Mouse (Mus musculus) forebrain, embryonic 12.5 days (tissue): ENCODE data around the gene Hoxb5. TPM values are rescaled to one million over a fixed set of nuclear protein-coding genes. Genes with fewer than 3 reads are reported as not detected.

Source experiments
- ATAC-seq: fragments of 200-750 bp; cut with Nextera tagmentation; 2 replicates; pipeline ENCODE4 v1.8.0; 2017; ENCODE audit warnings: moderate TSS enrichment; ENCODE audit not compliant: low FRiP score
- H3K27ac ChIP-seq: fragments of 300-500 bp; sonication (generic); 2 replicates; pipeline ENCODE4 v1.5.1; 2016; ENCODE audit warnings: mild to moderate bottlenecking
- H3K27me3 ChIP-seq: fragments of 300-500 bp; sonication (generic); 2 replicates; pipeline ENCODE4 v1.6.1; 2016; ENCODE audit warnings: mild to moderate bottlenecking
- H3K36me3 ChIP-seq: fragments of 300-500 bp; sonication (generic); replicated peaks from 2 replicates; pipeline ENCODE4 v1.6.1; 2016; ENCODE audit warnings: mild to moderate bottlenecking
- H3K4me1 ChIP-seq: fragments of 300-500 bp; sonication (generic); 2 replicates; pipeline ENCODE4 v1.6.1; 2016
- H3K4me2 ChIP-seq: fragments of 300-500 bp; sonication (generic); 2 replicates; pipeline ENCODE4 v1.6.1; 2016; ENCODE audit warnings: mild to moderate bottlenecking, moderate library complexity
- H3K4me3 ChIP-seq: fragments of 300-500 bp; sonication (generic); replicated peaks from 2 replicates; pipeline ENCODE4 v1.5.1; 2016; ENCODE audit warnings: mild to moderate bottlenecking
- H3K9ac ChIP-seq: fragments of 300-500 bp; sonication (generic); 2 replicates; pipeline ENCODE4 v1.6.1; 2016; ENCODE audit warnings: mild to moderate bottlenecking
- H3K9me3 ChIP-seq: fragments of 300-500 bp; sonication (generic); 2 replicates; pipeline ENCODE4 v1.6.1; 2016
- WGBS: fragments of 180-500 bp; shearing (Covaris S2); methylation state at CpG from one replicate; pipeline ENCODE4 v1.1.7; 2016; 5-methylcytosine and 5-hydroxymethylcytosine counted together
- polyA plus RNA-seq: library from polyadenylated mRNA; unstranded; fragments of >200 nt; fragmentation: Nextera tagmentation; extraction: Ambion mirVana; gene quantifications from 2 replicates; pipeline ENCODE4 v1.2.1, GENCODE M21; 2016

Gene Hoxb5
- polyA plus RNA-seq, 1 experiment from 2014 or later, result not detected

GRCm38 (mm10) chr11:96333241-96334001 lies 30.3 kb downstream of the Hoxb5 start:
- H3K9ac ChIP-seq, result no peak overlapping the region
- no peaks in the 10 kb centered on the region for H3K9me3 ChIP-seq
- WGBS, result 2% methylated on average over 17 of the region's 17 CpGs
- H3K27me3 ChIP-seq, result peaks cover 100% of the 10 kb centered on the region
- no peaks in the 10 kb centered on the region for H3K36me3 ChIP-seq
- no peaks in the 10 kb centered on the region for H3K4me1 ChIP-seq
- H3K27ac ChIP-seq, result no peak overlapping the region
- no peak for ATAC-seq
- H3K4me3 ChIP-seq, result no peak overlapping the region
- no peak overlapping the region for H3K4me2 ChIP-seq

GRCm38 (mm10) chr11:96334002-96334364 lies 30.8 kb downstream of the Hoxb5 start:
- no peaks in the 10 kb centered on the region for H3K36me3 ChIP-seq
- H3K9me3 ChIP-seq, result no peaks in the 10 kb centered on the region
- peaks cover 100% of the 10 kb centered on the region for H3K27me3 ChIP-seq
- H3K4me2 ChIP-seq, result no peak overlapping the region
- WGBS, result 12% methylated on average over 2 of the region's 2 CpGs
- ATAC-seq, result no peak
- no peak overlapping the region for H3K9ac ChIP-seq
- no peak overlapping the region for H3K27ac ChIP-seq
- no peak overlapping the region for H3K4me3 ChIP-seq
- no peaks in the 10 kb centered on the region for H3K4me1 ChIP-seq

GRCm38 (mm10) chr11:96334998-96335397 lies 31.9 kb downstream of the Hoxb5 start:
- H3K9me3 ChIP-seq, result no peaks in the 10 kb centered on the region
- no peak overlapping the region for H3K4me3 ChIP-seq
- ATAC-seq, result no peak
- no peak overlapping the region for H3K4me2 ChIP-seq
- no peaks in the 10 kb centered on the region for H3K36me3 ChIP-seq
- WGBS, result 22% methylated on average over 3 of the region's 3 CpGs
- H3K27me3 ChIP-seq, result peaks cover 100% of the 10 kb centered on the region
- H3K9ac ChIP-seq, result no peak overlapping the region
- no peaks in the 10 kb centered on the region for H3K4me1 ChIP-seq
- H3K27ac ChIP-seq, result no peak overlapping the region

- WGBS, result 0% methylated on average over 2 of the region's 2 CpGs
- H3K36me3 ChIP-seq, result no peaks in the 10 kb centered on the region
- no peak overlapping the region for H3K27ac ChIP-seq
- H3K9ac ChIP-seq, result no peak overlapping the region
- ATAC-seq, result no peak
- peaks cover 100% of the 10 kb centered on the region for H3K27me3 ChIP-seq
- no peaks in the 10 kb centered on the region for H3K9me3 ChIP-seq
- H3K4me2 ChIP-seq, result no peak overlapping the region
- no peaks in the 10 kb centered on the region for H3K4me1 ChIP-seq
- no peak overlapping the region for H3K4me3 ChIP-seq
Measured at GRCm38 (mm10) chr11:96336597-96336996, 33.5 kb downstream of the Hoxb5 start.

GRCm38 (mm10) chr11:96337026-96337425 lies 33.9 kb downstream of the Hoxb5 start:
- Histone ChIP-seq H3K36me3 (no peaks in the 10 kb centered on the region), H3K4me3 (no peak overlapping the region), H3K4me1 (no peaks in the 10 kb centered on the region), H3K9me3 (no peaks in the 10 kb centered on the region), H3K9ac (no peak overlapping the region), H3K27ac (no peak overlapping the region), H3K27me3 (peaks cover 100% of the 10 kb centered on the region), H3K4me2 (no peak overlapping the region)
- WGBS, result 0% methylated on average over 6 of the region's 6 CpGs
- no peak for ATAC-seq

- WGBS, result 9% methylated on average over 7 of the region's 7 CpGs
- Histone ChIP-seq H3K4me1 (no peaks in the 10 kb centered on the region), H3K27me3 (peaks cover 100% of the 10 kb centered on the region), H3K9me3 (no peaks in the 10 kb centered on the region), H3K27ac (no peak overlapping the region), H3K36me3 (no peaks in the 10 kb centered on the region), H3K4me2 (no peak overlapping the region), H3K9ac (no peak overlapping the region), H3K4me3 (no peak overlapping the region)
- no peak for ATAC-seq
Measured at GRCm38 (mm10) chr11:96338957-96339855, 36.1 kb downstream of the Hoxb5 start.

GRCm38 (mm10) chr11:96340698-96341365 lies 37.7 kb downstream of the Hoxb5 start:
- Histone ChIP-seq H3K36me3 (no peaks in the 10 kb centered on the region), H3K9ac (no peak overlapping the region), H3K4me3 (no peak overlapping the region), H3K9me3 (no peaks in the 10 kb centered on the region), H3K27ac (no peak overlapping the region), H3K27me3 (peaks cover 100% of the 10 kb centered on the region), H3K4me1 (peaks cover 3% of the 10 kb centered on the region), H3K4me2 (no peak overlapping the region)
- no peak for ATAC-seq
- WGBS, result under 1% methylated on average over 31 of the region's 36 CpGs

GRCm38 (mm10) chr11:96341701-96342575 lies 38.8 kb downstream of the Hoxb5 start:
- Histone ChIP-seq H3K27ac (no peak overlapping the region), H3K36me3 (no peaks in the 10 kb centered on the region)
- under 1% methylated on average over 40 of the region's 40 CpGs for WGBS

GRCm38 (mm10) chr11:96342576-96342930 lies 39.4 kb downstream of the Hoxb5 start:
- ATAC-seq, result no peak
- Histone ChIP-seq H3K9ac (no peak overlapping the region), H3K27me3 (peaks cover 98% of the 10 kb centered on the region), H3K4me1 (peaks cover 3% of the 10 kb centered on the region), H3K9me3 (no peaks in the 10 kb centered on the region), H3K27ac (no peak overlapping the region), H3K36me3 (no peaks in the 10 kb centered on the region), H3K4me2 (no peak overlapping the region), H3K4me3 (no peak overlapping the region)
- WGBS, result under 1% methylated on average over 4 of the region's 4 CpGs

More at GRCm38 (mm10) chr11:96341701-96342575, 38.8 kb downstream of the Hoxb5 start:
- ATAC-seq, result no peak
- peaks cover 100% of the 10 kb centered on the region for H3K27me3 ChIP-seq
- H3K4me3 ChIP-seq, result no peak overlapping the region
- no peak overlapping the region for H3K4me2 ChIP-seq
- no peaks in the 10 kb centered on the region for H3K9me3 ChIP-seq
- peaks cover 3% of the 10 kb centered on the region for H3K4me1 ChIP-seq
- H3K9ac ChIP-seq, result no peak overlapping the region

- H3K27ac ChIP-seq, result no peak overlapping the region
- H3K4me2 ChIP-seq, result no peak overlapping the region
- no peak overlapping the region for H3K4me3 ChIP-seq
- H3K27me3 ChIP-seq, result peaks cover 97% of the 10 kb centered on the region
- H3K4me1 ChIP-seq, result peaks cover 3% of the 10 kb centered on the region
- ATAC-seq, result no peak
- no peaks in the 10 kb centered on the region for H3K9me3 ChIP-seq
- no peak overlapping the region for H3K9ac ChIP-seq
- WGBS, result 0% methylated on average over 2 of the region's 2 CpGs
- H3K36me3 ChIP-seq, result no peaks in the 10 kb centered on the region
Measured at GRCm38 (mm10) chr11:96343206-96343745, 40.1 kb downstream of the Hoxb5 start.

GRCm38 (mm10) chr11:96344061-96344877 lies 41.1 kb downstream of the Hoxb5 start:
- H3K9ac ChIP-seq, result no peak overlapping the region
- no peaks in the 10 kb centered on the region for H3K9me3 ChIP-seq
- H3K4me3 ChIP-seq, result no peak overlapping the region
- H3K27ac ChIP-seq, result no peak overlapping the region
- no peak overlapping the region for H3K4me2 ChIP-seq
- H3K27me3 ChIP-seq, result peaks cover 97% of the 10 kb centered on the region
- WGBS, result 1% methylated on average over 38 of the region's 40 CpGs
- H3K36me3 ChIP-seq, result no peaks in the 10 kb centered on the region
- ATAC-seq, result no peak
- H3K4me1 ChIP-seq, result peaks cover 3% of the 10 kb centered on the region
